Mouse (Mus musculus) frontal cortex, adult (tissue): ENCODE measurements around the gene Sem1.
"Not testable (repeated sequence)": the region's sequence is repeated elsewhere in the genome, so short reads cannot be mapped to it uniquely, and the experiment has no call there.

ENCODE experiments used
- ATAC-seq: cut with Nextera tagmentation; 2 replicates; pipeline ENCODE4 v1.9.2; 2017; ENCODE audit warnings: mild to moderate bottlenecking, moderate library complexity, mixed read lengths; ENCODE audit not compliant: low TSS enrichment

Sem1 gene

GRCm38 (mm10) chr6:6578304-6579149 lies at the start of gene Sem1:
Gene Sem1, minus strand, starts transcription at chr6:6578663.
- ATAC-seq = peak; percentile 100

- peak; percentile 52; the same call in 1 of the 2 replicates for ATAC-seq
These were observed 44.6 kb upstream of the Sem1 start for GRCm38 (mm10) chr6:6622846-6623749.

DNA sequence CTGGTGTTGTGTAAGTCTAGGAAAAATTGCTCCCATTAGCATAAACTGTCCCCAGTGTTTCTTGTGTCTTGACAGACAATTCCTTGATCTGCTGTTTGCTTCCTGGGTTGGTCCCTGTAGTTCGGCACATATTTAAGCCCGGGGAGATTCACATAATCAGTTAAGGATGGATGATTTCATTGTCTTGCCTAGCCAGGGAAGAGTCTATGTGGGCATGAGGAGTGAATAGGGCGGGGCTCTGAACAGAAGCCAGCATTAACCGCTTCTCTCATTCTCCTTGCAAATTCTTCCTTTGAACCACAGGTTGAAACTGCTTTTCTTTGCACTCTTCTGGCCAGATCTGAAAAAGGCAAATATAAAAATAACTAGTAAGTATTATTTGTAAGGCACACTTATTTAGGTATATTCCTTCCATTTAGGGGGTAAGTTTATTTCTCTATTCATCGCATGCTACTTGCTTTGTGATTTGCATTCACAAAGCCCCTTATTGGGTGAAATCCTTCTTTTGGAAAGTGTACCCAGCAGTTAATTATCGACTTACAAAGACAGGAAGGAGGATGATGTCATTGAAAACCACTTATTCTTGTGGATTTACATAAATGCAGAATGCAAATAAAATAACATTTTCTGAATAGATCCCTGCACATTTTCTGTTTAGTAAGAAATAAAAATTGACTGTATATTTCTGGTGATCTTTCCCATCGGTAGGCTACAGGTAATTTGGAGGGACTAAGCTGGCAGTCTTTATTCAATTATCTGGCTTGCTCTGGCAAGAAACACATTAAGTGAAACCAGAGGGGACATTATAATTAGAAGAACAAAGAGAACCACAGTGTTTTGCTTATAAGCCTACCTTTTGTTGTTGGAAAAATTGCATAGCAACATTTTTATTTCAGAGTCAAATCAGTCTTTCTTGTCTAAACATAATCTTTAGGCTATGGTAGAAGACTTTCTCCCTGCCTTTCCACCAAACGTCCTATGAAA lies 25.4 kb upstream of the Sem1 start:
- no peak for ATAC-seq

DNA sequence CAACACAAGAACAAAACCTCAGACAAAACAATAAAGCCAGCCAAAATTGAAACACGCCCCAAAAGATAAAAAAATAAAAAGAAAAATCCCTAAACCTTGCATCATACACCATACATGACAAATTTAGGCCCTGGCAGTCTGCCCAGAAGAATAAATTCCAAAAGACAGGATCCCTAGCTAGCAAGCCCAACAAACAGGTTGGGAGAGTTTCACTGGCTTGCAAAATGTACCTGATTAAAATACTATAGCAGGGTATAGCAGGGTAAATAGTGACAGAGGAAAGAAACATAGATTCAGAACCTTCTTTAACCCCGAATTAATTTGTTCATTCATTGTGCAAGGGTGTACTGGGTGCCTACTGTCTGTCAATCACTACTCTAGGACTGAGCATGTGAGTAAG lies 7.8 kb upstream of the Sem1 start:
- ATAC-seq = no peak

DNA sequence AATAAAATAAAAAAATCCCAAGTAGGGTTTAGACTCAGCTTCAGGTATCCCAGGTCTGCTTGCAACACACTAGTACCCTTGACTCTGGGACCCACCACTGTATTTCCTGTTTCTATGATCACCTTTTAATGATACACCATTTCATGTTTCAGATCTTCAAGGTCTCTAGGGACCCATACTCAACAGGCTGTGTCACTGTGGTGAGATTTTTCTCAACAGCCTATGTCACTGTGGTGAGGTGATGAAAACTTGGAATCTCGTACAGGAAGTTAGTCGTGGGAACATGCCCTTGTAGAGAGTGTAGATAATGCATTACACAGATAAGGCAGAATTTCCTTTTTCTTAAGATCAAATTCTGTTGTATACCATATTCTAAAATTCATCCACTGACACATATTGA lies 3.4 kb upstream of the Sem1 start:
- no peak for ATAC-seq

GRCm38 (mm10) chr6:6577741-6578284 lies 650 bp downstream of the Sem1 start:
- ATAC-seq = no peak

DNA sequence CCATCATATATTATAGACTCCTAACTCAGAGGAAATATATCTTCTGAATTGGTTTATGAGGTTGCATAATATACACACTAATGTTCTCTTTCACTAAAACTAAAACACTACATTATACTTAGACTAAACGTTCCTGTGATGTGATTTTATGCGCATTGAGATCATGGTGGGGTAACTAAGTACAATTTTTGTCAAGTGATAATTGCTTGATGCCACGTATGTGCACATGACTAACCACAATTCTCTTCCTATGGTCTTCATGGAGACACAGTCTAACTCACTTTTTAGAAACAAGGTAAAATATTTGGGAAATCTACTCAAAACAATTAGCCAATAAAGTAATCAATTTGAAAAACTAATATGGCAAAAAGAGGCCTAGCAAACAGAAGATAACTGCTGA lies 1.2 kb downstream of the Sem1 start:
- ATAC-seq = no peak

GRCm38 (mm10) chr6:6575796-6576195 lies 2.7 kb downstream of the Sem1 start:
- ATAC-seq = no peak

- no peak for ATAC-seq
These were observed 10.0 kb downstream of the Sem1 start for GRCm38 (mm10) chr6:6568436-6568835.

- no peak for ATAC-seq
These were observed 14.8 kb downstream of the Sem1 start for GRCm38 (mm10) chr6:6563691-6564090.

- ATAC-seq = no peak
These were observed 15.7 kb downstream of the Sem1 start for GRCm38 (mm10) chr6:6562716-6563115.

- ATAC-seq = no peak
These were observed 20.8 kb downstream of the Sem1 start for GRCm38 (mm10) chr6:6557647-6558046.

DNA sequence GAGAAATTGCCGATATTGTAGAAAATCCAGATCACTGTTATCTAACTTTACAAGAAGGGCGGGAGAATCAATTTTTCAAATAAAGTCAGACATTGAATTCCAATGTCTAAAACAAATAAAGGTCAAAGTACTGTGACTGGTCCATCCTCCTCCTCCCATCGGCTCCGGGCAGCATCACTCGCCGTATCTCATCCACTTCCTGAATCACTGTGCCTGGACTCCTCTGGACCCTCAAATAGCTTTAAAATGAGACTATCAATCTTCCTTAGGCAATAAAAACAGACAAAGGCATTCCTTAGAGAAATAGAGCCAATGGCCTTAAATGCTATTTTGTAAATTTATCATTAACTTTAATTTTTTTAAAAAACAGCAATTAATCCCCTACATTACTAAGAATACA lies 26.5 kb downstream of the Sem1 start:
- ATAC-seq = no peak

- peak; percentile 67 for ATAC-seq
These were observed 30.5 kb downstream of the Sem1 start for GRCm38 (mm10) chr6:6547997-6548396.

- peak; percentile 73 for ATAC-seq
These were observed 34.2 kb downstream of the Sem1 start for GRCm38 (mm10) chr6:6544255-6544645.

- 0 out of 2 replicates have a peak, but pooled peaks have one; percentile 8 for ATAC-seq
These were observed 34.7 kb downstream of the Sem1 start for GRCm38 (mm10) chr6:6543606-6544254.

DNA sequence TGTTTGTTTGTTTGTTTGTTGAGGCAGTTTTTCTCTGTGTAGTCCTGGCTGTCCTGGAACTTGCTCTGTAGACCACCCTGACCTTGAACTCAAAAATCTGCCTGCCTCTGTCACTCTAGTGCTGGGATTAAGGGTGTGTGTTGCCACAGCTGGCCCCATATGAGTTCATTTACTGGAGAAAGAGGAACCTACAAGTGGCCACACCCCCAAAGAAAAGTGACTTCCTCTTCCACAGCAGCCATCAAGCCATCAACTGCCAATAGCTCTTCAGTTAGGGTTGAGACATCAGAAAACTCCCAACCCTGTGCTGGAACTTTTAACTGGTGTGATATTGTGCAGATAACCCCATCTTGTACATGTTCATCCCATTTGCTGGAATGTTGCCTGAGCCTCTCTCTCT lies 36.3 kb downstream of the Sem1 start:
- ATAC-seq = no peak

DNA sequence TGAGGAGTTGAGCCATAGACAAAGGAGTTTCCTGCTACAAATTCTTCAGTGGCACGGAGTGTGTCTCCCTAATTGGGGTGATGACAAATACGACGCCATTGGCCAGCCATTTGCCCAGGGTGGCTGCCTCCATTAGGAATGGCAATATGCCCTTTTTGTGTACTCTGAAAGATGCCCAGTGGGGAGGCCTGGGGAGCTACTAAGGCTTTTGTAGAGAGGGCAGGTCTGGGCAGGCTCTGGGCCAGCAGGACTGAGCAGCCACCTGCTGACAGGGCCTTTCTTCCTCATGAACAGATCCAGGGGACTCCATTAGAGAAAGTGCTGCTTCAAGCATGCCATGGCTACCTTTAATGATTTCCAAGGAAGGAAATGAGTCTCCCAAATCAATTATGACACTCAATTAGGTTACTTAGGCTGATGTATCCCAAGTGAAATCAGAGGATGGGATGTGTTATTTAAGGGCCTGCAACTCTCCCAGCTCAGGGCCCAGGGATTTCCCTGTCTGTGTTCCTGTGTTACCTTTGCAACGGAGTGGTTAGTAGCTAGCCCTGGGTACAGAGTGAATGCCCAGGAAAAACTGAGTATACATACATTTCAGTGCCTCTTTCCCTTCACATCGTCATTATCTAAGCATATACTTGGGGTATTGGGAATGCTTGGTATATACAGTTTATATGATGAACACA lies 41.5 kb downstream of the Sem1 start:
- ATAC-seq = no peak

DNA sequence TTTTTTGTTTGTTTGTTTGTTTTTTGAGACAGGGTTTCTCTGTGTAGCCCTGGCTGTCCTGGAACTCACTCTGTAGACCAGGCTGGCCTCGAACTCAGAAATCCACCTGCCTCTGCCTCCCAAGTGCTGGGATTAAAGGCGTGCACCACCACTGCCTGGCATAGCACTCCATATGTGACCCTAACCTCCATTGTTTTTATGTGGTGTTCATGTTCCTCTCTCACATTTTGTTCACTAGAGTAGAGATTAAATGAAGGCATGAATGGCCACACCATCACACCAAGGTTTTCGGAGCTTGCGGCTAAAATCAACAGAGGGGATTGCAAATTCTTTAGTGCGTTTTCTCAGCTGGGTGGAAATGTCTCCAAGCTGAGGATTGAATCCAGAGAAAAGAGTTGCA lies 42.1 kb downstream of the Sem1 start:
- not testable (repeated sequence) for ATAC-seq
